Mouse (Mus musculus): ENCODE measurements around the gene Tmem45a2. TPM values are rescaled to one million over a fixed set of nuclear protein-coding genes. Genes with fewer than 3 reads are reported as not detected.
A peak's percentile ranks its signal among the peaks of the same experiment; 100 is the strongest.
"Not testable (repeated sequence)": the region's sequence is repeated elsewhere in the genome, so short reads cannot be mapped to it uniquely, and the experiment has no call there.

Tmem45a2 gene
- under 1 TPM in 2 of 4 experiments, not detected in 2; 0.21 to 0.34 TPM for total RNA-seq (2022)

DNA sequence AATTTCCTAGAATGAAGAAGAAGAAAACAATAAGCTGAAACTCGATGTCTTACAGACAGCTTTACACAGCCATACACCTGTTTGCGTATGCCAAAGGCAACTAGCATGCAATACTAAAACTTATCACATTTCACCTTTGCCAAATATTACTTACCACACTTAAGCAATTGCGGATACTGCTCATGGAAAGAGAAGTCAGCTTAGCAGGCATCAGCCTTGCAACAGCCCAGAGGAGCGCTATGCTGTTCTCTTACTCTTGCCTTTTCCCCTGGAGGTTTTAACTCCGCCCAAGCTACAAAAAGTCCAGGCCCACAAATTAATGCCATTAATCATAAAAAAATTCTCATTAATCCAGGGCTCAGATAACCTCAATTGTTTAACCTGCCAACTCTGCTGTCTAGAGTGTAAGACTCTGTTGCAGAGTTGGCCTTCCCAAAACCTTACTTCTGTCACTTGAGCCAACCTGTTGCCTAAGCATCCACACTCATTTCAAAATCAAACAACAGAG lies at the start of gene Tmem45a2:
Tmem45a2 (minus strand) TSS at position 241 of the 508 bp plus-strand sequence.
- no peak for DNase-seq (ENCODE audit: low spot score in 2 of 2)

DNA sequence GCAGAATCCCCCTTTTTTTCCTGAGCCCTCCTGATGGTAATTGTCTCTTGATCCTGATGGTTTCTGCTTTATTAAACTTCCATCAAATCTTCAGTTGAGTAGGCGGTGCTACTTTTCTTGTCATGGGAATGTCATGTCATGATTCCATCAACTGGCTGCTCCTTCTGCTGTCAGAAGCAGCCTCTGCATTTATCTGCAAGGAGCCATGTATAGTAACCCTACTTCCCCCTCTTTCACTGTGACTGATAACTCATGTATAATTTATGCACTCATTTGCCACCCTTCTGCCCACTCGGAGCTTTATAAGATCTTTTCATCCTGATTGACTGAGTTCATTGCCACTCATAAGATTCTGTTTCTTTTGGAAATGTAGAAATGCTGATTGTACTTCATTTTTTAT lies 46.4 kb upstream of the Tmem45a2 start:
- no peak for DNase-seq (ENCODE audit: low spot score in 2 of 2)

GRCm38 (mm10) chr16:57116066-57116465 lies 44.9 kb upstream of the Tmem45a2 start:
- DNase-seq (ENCODE audit: low spot score in 2 of 2), result no peak

DNA sequence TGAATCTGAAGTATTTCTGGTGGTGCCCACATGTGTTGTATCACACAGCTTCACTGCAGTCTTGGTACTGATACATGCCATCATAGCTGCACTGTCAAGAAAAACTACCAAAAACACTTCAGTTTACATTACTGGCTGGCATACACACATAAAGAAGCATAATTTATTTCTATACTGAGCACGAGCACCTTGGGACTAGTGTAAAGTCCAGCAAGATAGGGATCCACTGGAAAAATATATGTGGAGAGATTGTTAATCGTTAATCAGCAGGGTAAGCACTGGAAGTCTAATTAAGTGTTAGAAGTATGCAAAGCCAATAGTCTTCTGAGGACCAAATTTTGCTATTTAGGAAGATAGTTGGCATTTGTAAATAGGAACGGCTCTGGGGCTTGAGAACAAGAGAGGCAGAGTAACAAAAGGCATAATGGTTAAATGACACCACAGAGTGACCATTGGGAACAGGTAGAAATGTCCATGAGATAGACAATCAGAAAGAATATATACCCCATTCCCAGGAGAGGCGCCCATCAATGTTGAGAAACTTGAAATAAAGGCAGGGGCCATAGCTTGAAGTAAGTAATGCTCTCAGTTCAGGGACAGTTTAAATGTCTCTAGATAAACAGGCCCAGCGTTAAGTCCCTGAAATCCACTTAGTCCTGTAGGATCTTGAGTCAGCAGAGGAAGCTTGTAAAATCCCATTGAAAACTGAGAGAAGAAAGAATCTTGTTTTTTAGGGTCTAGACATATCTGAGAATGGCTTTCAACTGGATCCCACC lies 35.2 kb upstream of the Tmem45a2 start:
- DNase-seq (ENCODE audit: low spot score in 2 of 2), result no peak

DNA sequence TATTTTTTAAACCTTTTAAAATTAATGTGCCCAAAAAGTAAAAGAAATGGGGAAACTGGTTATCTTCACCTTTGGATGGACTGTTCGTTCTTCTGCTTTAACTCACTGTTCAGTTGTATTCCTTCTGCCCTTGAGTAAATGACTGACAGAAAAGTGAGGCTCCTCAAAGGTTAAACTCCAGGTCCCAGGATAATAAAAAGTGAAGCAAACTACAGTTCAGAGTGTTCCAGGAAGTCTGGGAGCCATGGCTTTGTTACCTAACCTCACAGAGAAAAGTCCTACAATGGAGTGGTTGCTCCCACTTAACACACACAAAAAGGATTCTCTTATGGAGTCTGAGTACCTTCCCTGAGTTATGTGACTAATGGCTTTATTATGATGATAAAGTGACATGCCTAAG lies 30.0 kb upstream of the Tmem45a2 start:
- DNase-seq (ENCODE audit: low spot score in 2 of 2), result no peak

- DNase-seq (ENCODE audit: low spot score in 2 of 2), result no peak
These were observed 28.5 kb upstream of the Tmem45a2 start for GRCm38 (mm10) chr16:57099572-57100237.

DNA sequence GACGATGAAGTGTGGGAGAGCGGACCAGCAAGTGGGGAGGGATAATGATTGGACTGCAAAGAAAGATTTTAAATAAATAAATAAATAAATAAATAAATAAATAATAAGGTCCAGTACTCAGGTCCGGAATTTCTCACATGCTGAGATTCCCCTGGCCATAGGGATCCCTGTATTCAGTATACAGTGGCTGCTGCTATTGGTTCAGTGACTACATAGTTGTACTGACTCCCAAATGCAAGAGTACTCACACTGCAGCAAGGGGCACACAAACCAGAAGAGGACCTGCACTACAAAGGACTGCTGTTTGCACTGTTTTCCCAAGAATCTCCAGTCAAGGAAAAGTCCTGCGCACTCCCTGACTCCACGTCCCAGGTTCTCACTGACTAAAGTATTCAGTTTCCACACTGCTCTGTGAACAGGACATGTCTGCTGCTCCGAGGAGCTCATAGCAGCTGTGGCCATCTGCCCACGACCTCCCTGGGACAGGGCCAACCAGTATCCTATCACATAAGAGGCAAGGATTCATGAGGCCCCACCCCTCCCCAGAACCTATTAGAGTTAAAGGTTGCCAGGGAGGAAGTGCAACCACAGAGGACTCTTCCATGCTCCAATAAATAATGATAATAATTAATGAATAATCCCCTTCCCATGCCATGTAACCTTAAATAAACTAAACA lies 27.4 kb upstream of the Tmem45a2 start:
- DNase-seq (ENCODE audit: low spot score in 2 of 2), result no peak

DNA sequence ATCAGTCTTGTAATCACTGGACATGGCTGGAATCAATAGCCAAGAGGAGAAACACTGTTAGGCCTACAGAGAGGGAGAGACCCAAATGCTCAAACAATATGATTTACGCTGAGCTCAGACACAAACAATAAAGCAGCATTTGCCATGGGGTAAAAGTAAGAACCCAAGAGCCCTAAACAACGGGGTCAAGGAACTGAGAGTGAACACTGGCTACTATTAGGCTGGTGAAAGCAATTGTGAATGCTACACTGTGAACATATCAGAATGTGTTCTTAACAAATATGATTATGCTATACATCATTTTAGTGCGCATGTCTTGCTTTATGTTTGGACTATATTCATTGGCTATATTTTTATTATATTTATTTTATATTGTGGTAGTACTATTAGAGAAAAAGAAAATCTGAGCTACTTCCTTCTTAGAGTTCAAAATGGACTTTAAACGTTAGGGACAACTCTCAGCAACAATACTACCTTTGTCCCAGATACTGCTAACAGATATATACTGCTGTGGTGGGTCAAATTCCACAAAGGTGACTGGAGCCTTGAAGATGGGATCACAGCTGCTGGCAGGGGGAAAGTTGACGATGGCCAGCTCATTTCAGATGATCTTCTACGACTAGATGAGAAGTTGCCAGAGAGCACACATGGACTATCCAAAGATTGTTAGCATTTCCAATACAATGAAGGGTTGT lies 21.9 kb upstream of the Tmem45a2 start:
- no peak for DNase-seq (ENCODE audit: low spot score in 2 of 2)

DNA sequence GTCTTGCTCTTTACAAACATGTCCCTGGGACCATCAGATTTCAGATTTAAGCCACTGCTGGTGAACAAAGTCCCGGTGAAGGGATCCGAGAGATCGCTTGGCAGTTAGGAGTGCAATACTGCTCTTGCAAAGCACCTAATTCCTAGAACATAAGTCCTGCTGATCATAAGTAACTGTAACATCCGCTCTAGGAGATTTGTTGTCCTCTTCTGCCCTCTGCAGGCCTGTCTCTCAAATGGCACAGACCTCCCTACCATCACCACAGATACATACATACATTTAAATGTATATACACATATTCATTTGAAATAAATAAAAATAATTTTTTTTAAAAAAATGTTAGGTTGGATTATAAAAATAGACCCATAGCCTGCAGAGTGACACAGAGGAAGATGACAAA lies 21.3 kb upstream of the Tmem45a2 start:
- DNase-seq (ENCODE audit: low spot score in 2 of 2), result peak; percentile 12 to 41

- no peak for DNase-seq (ENCODE audit: low spot score in 2 of 2)
These were observed 8.4 kb upstream of the Tmem45a2 start for GRCm38 (mm10) chr16:57079577-57079976.

DNA sequence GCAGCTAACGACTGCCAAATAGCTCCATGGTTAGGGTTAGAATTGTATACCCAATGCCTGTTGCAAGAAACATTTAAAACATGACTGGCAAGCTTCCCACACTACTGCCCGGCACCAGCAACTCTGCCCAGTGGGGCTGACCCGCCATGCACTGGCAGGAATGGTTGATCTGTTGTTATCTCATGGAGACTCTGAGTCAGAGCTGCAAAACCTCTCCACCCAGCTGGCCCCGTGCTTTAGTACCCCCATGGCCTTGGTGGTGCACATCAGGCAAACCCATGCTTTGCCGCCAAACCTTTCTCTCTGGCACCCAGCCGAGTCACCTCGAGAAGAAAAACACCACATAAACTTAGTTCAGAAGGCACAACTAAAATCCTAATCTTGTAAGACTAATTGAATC lies 4.8 kb upstream of the Tmem45a2 start:
- DNase-seq (ENCODE audit: low spot score in 2 of 2), result no peak

- no peak for DNase-seq (ENCODE audit: low spot score in 2 of 2)
These were observed 9.1 kb downstream of the Tmem45a2 start for GRCm38 (mm10) chr16:57062045-57062444.

GRCm38 (mm10) chr16:57056995-57057394 lies 14.2 kb downstream of the Tmem45a2 start:
- DNase-seq (ENCODE audit: low spot score in 2 of 2), result no peak

- DNase-seq (ENCODE audit: low spot score in 2 of 2), result no peak
These were observed 21.2 kb downstream of the Tmem45a2 start for GRCm38 (mm10) chr16:57049974-57050373.

DNA sequence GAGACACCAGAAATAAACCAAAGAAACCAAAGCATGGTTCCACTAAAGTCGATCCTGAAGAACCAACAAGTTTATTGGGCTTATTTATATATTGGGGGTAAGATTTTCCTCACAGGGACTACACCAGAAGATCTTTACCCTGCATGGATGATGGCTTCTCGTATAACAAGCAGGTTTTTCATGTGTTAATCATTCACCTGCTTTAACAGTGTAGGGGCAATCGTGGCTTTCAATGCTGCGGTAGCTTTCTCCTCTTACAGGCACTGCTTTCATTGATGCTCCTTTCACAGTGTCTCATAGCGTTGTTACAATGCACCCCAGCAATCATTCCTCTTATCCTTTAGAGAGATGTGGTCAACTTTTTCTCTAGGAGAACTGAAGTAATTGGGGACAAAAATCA lies 32.6 kb downstream of the Tmem45a2 start:
- no peak for DNase-seq (ENCODE audit: low spot score in 2 of 2)

GRCm38 (mm10) chr16:57030150-57030885 lies 40.9 kb downstream of the Tmem45a2 start:
- no peak for DNase-seq (ENCODE audit: low spot score in 2 of 2)

DNA sequence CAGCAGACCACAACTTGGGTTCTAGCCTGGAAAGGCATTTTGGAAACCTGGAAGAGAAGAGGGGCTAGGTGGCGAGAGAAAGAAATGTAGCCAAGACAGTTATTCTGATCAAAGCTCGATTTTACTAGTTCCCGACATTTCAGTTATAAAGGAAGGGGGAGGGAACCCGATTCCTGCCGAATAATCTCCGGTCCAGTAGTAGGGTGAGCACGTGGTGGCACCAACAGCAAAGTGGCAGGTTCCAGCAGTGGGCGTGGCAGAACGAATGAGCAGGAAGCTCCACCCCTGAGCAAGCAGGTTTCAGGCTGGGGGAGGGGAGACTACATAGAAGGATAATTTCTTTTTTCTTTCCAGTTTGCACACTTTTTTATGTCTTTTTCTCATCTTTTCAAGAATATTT lies 72.9 kb downstream of the Tmem45a2 start:
- not testable (repeated sequence) for DNase-seq (ENCODE audit: low spot score in 2 of 2)
